Mouse (Mus musculus) kidney, postnatal 10 days (tissue): Measurements from ENCODE around the gene Armc9.

Experiments
- DNase-seq: peaks from one replicate; pipeline ENCODE4 v3.0.0; 2021; ENCODE audit warnings: mixed read lengths

Gene Armc9

GRCm38 (mm10) chr1:86229184-86229829 is 74.7 kb downstream of the Armc9 start:
- no peak for DNase-seq

- no peak for DNase-seq
Observed at GRCm38 (mm10) chr1:86232631-86233030, 78.1 kb downstream of the Armc9 start.

GRCm38 (mm10) chr1:86233808-86234207 is 79.2 kb downstream of the Armc9 start:
- DNase-seq, result no peak

- DNase-seq, result no peak
Observed at GRCm38 (mm10) chr1:86235118-86235517, 80.5 kb downstream of the Armc9 start.

GRCm38 (mm10) chr1:86236442-86236841 is 81.9 kb downstream of the Armc9 start:
- DNase-seq, result no peak

- DNase-seq, result no peak
Observed at GRCm38 (mm10) chr1:86239010-86239409, 84.4 kb downstream of the Armc9 start.

- DNase-seq, result no peak
Observed at GRCm38 (mm10) chr1:86239871-86240270, 85.3 kb downstream of the Armc9 start.

- DNase-seq, result no peak
Observed at GRCm38 (mm10) chr1:86240959-86241358, 86.4 kb downstream of the Armc9 start.

- DNase-seq, result no peak
Observed at GRCm38 (mm10) chr1:86243490-86243889, 88.9 kb downstream of the Armc9 start.

GRCm38 (mm10) chr1:86245301-86246085 is 90.9 kb downstream of the Armc9 start:
- no peak for DNase-seq

- DNase-seq, result no peak
Observed at GRCm38 (mm10) chr1:86253410-86253809, 98.8 kb downstream of the Armc9 start.

GRCm38 (mm10) chr1:86256311-86256710 is 101.7 kb downstream of the Armc9 start:
- no peak for DNase-seq

- no peak for DNase-seq
Observed at GRCm38 (mm10) chr1:86257228-86257627, 102.6 kb downstream of the Armc9 start.

GRCm38 (mm10) chr1:86258171-86258824 is 103.7 kb downstream of the Armc9 start:
- DNase-seq, result no peak

GRCm38 (mm10) chr1:86263564-86264339 is 109.2 kb downstream of the Armc9 start:
- DNase-seq, result no peak

GRCm38 (mm10) chr1:86265060-86265459 is 110.5 kb downstream of the Armc9 start:
- no peak for DNase-seq

- no peak for DNase-seq
Observed at GRCm38 (mm10) chr1:86268492-86269189, 114.1 kb downstream of the Armc9 start.

GRCm38 (mm10) chr1:86269190-86269508 is 114.6 kb downstream of the Armc9 start:
- no peak for DNase-seq

- no peak for DNase-seq
Observed at GRCm38 (mm10) chr1:86271707-86272106, 117.1 kb downstream of the Armc9 start.

- no peak for DNase-seq
Observed at GRCm38 (mm10) chr1:86277055-86277454, 122.5 kb downstream of the Armc9 start.

- DNase-seq, result peak; percentile 71
Observed at GRCm38 (mm10) chr1:86281781-86282536, 127.4 kb downstream of the Armc9 start.

GRCm38 (mm10) chr1:86284101-86284500 is 129.5 kb downstream of the Armc9 start:
- no peak for DNase-seq
